Mouse (Mus musculus) lung, postnatal 10 days (tissue): ENCODE data around the gene Tada1.

ENCODE experiments used
- DNase-seq: peaks from one replicate; pipeline ENCODE4 v3.0.0; 2021

The Tada1 gene

DNA sequence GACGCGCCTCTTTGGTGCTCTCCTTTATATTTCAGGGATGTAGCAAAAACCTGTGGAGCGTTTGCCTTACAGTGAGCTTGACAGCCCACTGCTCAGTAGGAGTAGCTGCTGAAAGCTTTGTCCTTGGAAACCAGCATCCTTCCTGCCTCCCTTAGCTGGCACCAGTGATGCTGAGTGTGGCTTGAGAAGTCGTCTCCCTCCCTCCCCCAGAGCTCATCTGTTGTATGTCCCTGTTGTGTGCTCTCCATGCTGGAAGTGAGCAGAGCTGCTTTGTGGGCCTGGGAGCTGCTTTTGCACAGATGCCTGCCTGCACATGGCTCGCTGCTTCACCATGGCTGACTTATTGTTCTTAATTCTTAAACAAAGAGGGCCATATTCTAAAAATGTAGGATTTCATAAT is 6.5 kb downstream of the Tada1 start:
- DNase-seq, result no peak

DNA sequence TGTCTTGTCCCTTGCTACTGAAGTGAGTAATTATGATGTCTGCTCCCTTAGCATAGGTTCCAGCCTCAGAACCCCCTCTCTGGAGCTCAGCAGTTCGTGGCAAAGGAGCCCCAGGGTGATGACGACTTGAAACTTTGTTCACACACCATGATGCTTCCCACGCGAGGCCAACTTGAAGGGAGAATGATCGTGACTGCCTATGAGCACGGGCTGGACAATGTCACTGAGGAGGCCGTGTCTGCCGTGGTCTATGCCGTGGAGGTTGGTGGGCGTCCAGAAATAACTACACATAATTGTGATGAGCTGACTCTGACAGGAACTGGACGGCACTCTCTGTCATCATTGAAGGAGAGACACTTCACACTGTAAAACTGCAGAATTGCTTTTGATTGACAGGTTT is 9.6 kb downstream of the Tada1 start:
- no peak for DNase-seq

DNA sequence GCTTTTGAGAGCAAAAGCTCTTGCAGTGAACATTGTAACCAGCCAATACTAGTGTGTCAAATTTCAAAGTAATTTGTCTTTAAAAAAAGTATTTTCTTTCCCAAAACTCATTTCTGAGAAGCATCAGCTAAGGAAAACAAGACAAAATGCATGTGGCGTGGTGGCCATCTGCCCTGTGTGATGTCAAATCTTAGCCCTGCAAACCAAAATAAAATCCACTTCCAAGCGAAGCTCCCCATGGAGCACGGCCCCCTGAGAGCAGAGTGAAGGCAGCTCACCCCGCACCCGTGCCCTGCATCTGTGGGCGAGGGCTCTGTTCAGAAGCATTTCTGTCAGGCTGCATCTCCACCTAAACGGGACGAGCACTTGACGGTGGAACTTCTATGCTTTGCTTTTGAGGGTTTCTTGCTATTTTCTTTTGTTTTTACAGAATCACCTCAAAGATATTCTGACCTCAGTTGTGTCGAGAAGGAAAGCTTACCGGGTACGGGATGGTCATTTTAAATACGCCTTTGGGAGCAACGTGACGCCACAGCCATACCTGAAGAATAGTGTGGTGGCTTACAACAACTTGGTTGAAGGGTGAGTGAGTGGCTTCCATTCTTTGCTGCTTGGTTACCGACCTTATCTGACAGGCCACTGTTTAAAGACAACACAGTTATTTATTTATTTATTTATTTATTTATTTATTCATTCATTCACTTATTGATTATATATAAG is 10.7 kb downstream of the Tada1 start:
- no peak for DNase-seq

DNA sequence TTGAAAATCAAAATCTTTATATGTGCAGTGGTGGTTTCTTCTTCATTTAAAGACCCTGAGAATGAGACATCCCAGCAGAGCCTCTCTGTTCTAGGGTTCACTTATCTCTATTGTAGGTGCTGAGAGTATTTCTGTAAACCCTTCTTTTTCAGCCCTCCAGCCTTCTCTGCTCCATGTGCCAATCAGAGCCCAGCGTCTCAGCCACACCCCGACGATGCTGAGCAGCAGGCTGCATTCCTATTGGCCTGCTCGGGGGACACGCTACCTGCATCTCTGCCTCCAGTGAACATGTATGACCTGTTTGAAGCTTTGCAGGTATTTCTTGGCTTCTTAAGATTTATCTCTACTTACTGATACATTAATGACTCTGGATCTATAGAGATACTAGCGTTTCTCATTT is 12.8 kb downstream of the Tada1 start:
- no peak for DNase-seq

DNA sequence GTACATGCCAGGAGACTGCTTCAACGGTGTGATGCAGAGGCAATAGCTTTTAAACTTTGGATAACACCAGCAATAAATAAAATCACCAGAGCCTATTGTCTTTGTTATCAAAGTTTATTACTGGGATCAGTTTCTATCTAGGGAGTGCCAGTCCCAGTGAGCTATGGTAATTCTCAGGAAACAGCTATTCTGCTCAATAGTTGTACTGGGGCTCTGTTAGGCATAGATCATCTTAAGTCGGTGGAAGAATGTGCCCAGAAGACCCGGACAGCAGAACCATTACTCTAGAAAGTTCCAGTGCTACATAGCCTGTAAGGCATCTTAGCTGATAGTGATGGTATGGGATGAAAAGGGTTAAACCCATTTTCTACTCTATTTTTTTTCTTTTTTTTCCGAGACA is 15.9 kb downstream of the Tada1 start:
- no peak for DNase-seq

DNA sequence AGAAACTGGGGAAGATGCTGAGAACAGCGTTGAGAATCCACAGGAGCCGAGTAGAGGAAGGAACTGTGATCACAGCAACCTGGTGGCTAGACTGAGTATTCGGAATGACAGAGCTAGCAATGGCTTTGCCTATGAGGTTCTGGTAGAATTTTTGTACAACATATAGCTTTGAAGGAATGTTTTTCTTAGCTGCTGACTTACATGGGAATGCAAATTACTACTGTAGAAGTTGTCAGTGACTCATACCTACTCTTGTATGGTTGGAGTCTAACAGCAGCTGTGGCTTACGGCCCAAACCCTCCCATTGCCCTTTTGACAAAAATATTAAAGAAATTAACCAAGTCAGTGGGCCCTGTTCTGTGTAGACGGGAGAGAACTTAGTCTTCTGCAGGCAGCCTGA is 16.8 kb downstream of the Tada1 start:
- DNase-seq, result no peak

DNA sequence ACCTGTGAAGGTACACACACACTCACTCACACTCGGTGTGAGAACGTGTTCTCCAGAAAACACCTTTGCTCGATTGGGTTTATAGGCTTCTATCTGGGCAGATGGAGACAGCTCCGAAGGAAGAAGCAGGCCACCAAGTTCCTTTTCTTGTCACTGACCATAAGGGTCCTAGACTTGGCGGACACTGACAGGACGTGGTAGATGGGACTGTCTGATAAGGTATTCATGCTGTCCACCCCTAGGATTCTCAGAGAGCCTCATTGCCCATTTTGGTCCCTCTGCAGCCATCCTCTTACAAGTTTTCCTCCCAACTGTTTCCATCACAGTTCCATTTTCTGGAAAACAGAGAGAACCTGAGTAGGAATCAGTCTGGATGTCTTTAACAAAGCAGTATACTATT is 17.5 kb downstream of the Tada1 start:
- no peak for DNase-seq

DNA sequence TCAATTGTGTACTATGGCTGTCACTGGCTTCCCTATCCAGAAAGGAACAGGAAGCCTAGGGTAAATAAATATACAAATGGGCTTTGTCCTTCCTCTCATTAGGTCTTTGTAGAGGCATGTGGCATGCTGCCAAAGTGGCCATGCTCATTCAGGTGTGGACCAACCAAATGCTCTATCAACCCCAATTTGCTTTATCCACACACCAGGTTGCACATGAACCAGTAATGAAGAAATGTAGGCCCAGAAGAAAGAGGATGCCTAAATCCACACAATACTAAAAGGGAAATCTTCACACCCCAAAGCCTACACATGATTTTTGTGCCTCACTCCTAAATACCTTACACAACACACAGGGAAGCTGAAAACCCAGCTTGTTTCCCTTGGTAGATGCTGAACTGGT is 22.6 kb downstream of the Tada1 start:
- DNase-seq, result peak; percentile 21

DNA sequence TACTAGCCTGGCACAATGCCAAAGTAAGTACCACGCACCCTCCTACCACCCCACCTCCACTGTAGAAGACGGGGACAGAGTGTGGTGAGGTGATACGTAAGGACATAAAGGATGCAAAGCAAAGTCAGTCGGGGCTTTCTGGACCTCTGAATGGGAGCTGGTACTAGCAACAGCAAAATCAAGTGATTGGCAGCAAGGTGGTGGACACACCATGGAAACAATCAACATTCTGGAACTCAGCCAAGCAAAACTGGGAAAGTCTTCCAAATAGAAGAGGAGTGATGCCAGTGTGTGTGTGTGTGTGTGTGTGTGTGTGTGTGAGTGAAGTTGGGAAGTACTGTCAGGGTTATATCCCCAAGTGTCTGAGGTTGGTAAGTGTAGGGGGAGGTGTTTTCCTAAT is 23.1 kb downstream of the Tada1 start:
- no peak for DNase-seq

DNA sequence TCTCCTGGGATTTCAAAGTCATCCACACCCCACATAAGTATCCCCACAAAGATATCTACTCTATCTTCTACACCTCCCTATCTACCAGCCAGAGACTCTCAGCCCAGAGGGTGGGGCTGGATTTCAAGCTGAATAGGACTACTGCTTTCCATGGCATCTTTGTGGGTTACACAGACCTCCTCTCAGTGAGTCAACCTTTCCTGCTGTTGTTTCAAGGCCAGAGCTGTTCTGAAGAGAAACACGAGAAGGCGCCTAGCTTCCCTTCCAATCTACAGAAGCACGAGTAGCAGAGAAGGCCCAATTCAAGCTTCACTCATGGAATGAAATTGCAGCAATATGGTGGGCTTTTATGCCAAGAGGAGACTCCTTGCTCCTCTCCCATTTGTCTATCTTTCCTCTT is 24.9 kb downstream of the Tada1 start:
- no peak for DNase-seq

DNA sequence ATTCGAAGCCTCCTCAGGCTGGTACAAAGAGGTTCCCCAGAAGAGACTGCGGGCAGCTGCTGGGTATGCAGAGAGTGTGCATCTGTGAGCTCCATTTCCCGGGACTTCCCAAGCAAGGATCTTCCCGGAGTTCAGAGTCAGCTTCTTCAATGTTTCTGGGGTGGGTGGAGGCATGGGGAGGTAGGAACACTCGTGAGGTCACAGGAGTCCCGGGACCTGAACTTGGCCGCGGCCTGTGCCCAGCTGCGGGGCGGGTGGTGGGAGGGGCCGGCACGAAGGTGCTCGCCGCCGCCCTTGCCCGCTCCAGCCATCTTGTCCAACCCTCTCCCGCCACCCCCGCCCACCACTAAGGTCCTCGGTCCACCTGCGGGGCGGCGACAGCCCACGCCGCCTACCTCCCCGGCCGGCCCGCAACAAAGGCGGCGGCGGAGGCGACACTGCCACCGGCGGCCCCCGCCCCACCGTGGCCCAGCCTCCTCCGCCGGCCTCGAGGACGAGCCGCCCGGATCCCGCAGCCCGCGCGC is 30.3 kb downstream of the Tada1 start:
- DNase-seq, result peak; percentile 48

DNA sequence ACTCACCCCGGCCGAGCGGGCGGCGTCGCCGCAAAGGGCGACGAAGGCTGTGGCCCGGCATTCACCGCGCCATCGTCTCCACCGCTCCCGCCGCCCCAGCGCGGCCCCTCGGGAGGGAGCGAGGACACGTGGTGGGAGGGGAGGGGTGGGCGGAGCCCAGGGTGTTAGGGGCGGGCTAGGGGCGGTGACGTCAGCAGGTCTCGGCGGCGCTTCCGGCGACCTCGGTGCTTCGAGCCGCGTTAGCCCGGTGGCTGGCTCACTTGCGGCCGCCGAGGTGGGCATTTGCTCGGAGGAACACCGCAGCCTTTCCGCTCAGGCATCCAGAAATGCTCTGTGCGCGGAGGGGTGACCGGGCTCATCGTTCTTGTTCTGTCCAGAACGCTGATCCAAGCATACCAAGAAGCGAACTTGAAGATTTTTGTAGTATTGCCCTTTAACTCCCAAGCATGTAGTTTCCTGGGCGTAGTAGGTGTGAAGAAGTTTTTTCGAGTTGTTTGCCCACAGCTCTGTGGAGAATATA is 30.9 kb downstream of the Tada1 start, which contains the start of gene Pogk:
Pogk (minus strand) TSS at position 163 of the 520 bp plus-strand sequence.
- peak; percentile 75 for DNase-seq

DNA sequence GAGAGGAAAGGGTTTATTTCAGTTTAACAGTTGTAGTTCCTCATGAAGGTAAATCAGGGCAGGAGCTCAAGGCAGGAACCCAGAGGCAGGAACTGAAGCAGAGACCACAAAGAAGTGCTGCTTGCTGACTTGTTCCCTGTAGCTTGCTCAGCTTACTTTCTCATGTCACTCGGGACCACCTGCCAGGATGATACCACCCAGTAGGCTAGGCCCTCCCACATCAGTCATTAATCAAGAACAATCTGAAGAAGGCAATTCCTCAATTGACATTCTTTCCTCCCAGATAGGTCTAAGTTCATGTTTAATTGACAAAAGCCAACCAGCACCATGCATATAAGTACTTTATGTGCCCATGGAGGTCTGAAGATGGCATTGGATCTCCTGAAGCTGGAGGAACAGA is 32.6 kb downstream of the Tada1 start:
- no peak for DNase-seq

DNA sequence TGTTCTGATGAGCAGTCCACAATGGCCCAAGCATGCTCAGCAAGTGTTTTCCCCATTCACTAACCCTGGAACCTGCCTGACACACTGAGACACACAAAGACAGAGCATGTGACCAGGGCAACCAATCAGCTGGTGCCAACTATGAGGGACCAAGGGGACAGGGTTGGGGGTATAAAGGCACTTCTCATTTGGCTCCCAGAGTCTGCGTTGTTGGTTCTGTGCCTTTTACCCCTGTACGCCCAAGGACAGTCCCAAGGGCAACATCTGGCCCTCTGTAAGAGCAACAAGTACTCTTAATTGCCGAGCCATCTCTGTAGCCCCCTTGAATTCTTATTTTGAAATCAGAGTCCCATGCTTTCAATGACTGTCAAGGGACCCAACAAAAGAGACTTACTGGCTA is 33.4 kb downstream of the Tada1 start:
- DNase-seq, result no peak

DNA sequence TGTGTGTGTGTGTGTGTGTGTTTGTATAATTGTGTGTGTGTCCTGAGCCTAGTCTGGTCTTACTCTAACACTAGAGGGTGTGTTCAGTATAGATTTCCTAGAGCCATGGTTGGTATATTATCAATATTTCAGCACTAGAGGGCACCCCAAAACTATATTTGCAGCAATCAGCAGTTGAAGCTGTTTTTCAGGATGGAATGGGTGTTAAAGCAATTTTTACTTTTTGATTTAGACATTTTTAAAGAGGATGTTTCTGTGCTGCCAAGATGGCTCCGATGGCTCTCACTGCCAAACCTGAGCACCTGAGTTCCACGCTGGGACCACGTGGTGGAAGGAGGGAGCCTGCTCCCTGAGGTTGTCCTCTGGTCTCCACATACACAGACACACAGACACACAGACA is 50.2 kb downstream of the Tada1 start:
- no peak for DNase-seq

DNA sequence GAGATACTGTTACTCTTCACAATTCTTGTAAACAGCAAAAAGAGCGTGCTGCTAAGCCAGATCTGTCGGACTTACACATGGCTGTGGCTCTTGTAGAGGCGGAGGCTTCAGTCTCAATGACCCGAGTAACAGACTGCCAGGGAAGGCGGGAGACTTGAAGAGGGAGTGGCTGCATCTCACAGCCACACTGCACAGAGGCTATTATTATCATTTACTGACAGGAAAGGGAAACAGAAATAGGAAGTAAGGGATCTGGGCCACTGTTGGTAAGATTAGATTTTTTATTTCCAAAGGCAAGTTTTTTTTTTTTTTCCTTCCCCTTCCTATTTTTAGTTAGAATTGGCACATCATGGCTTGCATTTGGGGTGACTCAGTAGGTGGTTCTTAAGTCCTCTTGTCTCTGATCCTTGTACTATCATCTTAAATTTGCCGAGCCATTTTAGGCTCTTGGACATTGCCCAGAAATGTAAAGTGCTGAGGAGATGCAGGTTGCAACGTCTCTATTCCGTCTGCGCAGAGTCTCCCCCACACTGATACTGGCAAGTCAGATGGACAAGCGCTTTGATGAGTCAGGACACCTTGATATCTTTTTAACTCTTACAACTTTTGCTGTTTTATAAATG is 51.0 kb downstream of the Tada1 start:
- DNase-seq, result peak; percentile 35

DNA sequence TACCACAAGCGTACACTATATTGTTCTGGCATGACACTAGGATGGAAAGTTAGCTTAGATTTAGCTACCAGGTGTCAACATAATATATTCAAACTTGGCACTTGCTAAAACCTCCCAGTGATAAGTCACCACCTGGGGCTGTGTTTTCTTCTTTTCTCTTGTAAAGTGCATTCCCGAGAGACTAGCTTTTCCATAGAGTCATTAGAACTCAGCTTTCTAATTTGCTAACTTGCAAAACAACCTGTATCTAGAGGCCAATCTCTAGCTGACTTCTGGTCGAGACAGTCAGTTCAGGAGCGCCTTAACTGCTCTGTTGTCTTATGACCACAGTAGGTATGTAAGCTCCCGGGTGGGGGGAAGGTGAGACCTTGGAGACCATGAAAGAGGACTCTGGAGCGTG is 60.5 kb downstream of the Tada1 start:
- no peak for DNase-seq

DNA sequence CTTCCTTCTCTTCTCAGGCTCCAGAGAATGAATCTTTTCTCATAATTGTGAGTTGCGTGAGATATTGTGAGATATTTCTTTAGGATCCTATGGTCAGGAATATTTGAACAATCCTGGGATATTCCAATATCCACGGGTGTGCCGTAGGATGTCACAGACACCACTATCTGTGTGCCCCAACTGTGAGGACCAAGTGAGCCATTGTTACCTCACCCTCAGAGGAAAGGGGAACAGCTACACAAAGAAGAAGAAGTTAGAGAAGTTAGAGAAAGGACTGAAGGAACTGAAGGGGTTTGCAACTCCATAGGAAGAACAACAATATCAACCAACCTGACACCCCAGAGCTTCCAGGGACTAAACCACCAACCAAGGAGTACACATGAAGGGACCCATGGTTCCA is 63.1 kb downstream of the Tada1 start:
- no peak for DNase-seq
